Mouse (Mus musculus) forebrain, embryonic 16.5 days (tissue): ENCODE data around the gene Slc9a3r1. TPM values are rescaled to one million over a fixed set of nuclear protein-coding genes. Genes with fewer than 3 reads are reported as not detected.

Experiments used
- ATAC-seq: fragments of 200-750 bp; cut with Nextera tagmentation; 2 replicates; pipeline ENCODE4 v1.8.0; 2017; ENCODE audit warnings: mild to moderate bottlenecking, moderate library complexity
- H3K27ac ChIP-seq: fragments of 300-500 bp; sonication (generic); 2 replicates; pipeline ENCODE4 v1.5.1; 2014; ENCODE audit warnings: low read length, control low read depth
- H3K27me3 ChIP-seq: fragments of 300-500 bp; sonication (generic); replicated peaks from 2 replicates; pipeline ENCODE4 v1.6.1; 2014; ENCODE audit warnings: low read length; ENCODE audit not compliant: control insufficient read depth, insufficient read depth
- H3K36me3 ChIP-seq: fragments of 300-500 bp; sonication (generic); 2 replicates; pipeline ENCODE4 v1.6.1; 2014; ENCODE audit not compliant: control insufficient read depth, insufficient read depth
- H3K4me1 ChIP-seq: fragments of 300-500 bp; sonication (generic); replicated peaks from 2 replicates; pipeline ENCODE4 v1.6.1; 2014; ENCODE audit warnings: low read length; ENCODE audit not compliant: control insufficient read depth, insufficient read depth
- H3K4me2 ChIP-seq: fragments of 300-500 bp; sonication (generic); 2 replicates; pipeline ENCODE4 v1.6.1; 2014; ENCODE audit warnings: mild to moderate bottlenecking, low read length, control low read depth
- H3K4me3 ChIP-seq: fragments of 300-500 bp; sonication (generic); replicated peaks from 2 replicates; pipeline ENCODE4 v1.5.1; 2014; ENCODE audit warnings: mild to moderate bottlenecking, low read length, control low read depth
- H3K9ac ChIP-seq: fragments of 300-500 bp; sonication (generic); replicated peaks from 2 replicates; pipeline ENCODE4 v1.6.1; 2014; ENCODE audit warnings: low read depth, low read length, control low read depth
- H3K9me3 ChIP-seq: fragments of 300-500 bp; sonication (generic); 2 replicates; pipeline ENCODE4 v1.6.1; 2016; ENCODE audit warnings: low read length; ENCODE audit not compliant: control insufficient read depth
- WGBS: fragments of 180-500 bp; shearing (Covaris S2); extraction: QIAGEN DNeasy Blood & Tissue Kit; methylation state at CpG from one replicate; pipeline ENCODE4 v1.1.7; 2014; 5-methylcytosine and 5-hydroxymethylcytosine counted together
- polyA plus RNA-seq: library from polyadenylated mRNA; unstranded; fragments of >200 nt; fragmentation: Nextera tagmentation; extraction: Ambion mirVana; gene quantifications from 2 replicates; pipeline ENCODE4 v1.2.1, GENCODE M21; 2015

Gene Slc9a3r1
- polyA plus RNA-seq, 1 experiment from 2014 or later, result 49.9 TPM

DNA sequence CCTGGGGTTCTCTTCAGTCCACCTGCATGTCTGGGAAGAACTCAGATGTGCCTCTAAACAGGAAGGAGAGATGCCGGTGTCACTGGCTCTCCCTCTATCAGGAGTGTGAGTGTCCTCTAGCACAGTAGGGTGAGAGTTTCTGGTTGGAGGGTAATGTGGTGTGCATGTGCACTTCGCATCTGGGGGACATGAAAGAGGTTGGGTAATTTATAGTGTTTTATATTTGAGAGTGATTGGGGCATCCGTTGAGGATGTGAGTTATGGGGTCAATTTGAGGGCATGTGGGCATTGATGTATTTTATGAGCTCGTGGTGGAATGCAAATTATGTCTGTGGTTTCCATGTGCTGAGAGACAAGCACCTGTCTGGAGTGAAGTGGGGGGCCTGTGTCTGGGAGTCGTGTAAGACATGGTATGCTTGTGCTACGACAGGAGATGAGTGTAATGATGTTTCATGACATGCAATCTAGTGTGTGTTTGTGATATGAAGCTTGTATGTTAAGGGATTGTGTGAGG, 12.3 kb upstream of the Slc9a3r1 start:
- H3K9me3 ChIP-seq, result no peaks in the 10 kb centered on the region
- H3K4me2 ChIP-seq, result no peak overlapping the region
- no peak overlapping the region for H3K9ac ChIP-seq
- ATAC-seq, result no peak
- H3K4me1 ChIP-seq, result peaks cover 11% of the 10 kb centered on the region
- no peak overlapping the region for H3K27ac ChIP-seq
- 86% methylated on average over 6 of the region's 6 CpGs for WGBS
- H3K4me3 ChIP-seq, result no peak overlapping the region
- no peaks in the 10 kb centered on the region for H3K36me3 ChIP-seq
- H3K27me3 ChIP-seq, result peaks cover 1% of the 10 kb centered on the region; the same call in 1 of the 2 replicates

DNA sequence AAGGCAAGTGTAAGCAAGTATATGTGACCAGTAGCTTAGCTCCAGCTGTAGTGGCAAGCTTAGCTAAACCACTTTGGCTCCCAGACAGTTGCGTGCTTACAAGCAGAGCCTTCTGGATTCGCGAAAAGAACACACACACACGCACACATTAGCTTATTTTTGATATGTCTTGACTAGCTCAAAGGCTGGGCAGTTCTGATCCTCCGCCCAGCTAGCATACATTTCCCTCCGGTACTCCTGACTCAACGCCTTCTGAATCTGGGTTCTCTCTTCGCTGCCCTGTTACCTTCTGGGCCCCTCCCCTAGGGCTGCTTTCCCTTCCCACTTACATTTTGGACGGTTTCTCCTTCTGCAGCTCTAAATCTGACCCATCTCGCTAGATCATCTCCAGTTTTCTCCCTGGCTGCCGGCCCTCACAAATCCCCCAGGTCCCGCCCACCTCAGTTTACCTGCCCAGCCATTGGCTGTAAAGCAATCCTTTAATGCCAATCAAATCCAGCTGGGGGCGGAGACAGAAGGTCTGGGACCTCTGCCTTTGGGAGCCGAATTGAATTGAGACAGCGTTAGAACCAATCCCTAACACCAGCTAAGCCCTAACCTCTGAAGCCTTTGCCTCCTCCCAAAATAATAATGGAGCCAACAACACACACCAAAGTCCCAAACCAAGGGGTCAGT, 11.2 kb upstream of the Slc9a3r1 start:
- Histone ChIP-seq H3K27ac (no peak overlapping the region), H3K9ac (0 out of 2 replicates have a peak overlapping the region, but pooled peaks have one; percentile 22), H3K4me2 (peak overlapping the region; percentile 48), H3K4me1 (peaks cover 11% of the 10 kb centered on the region), H3K36me3 (no peaks in the 10 kb centered on the region), H3K9me3 (no peaks in the 10 kb centered on the region), H3K4me3 (peak overlapping the region; percentile 31), H3K27me3 (peaks cover 3% of the 10 kb centered on the region; the same call in 1 of the 2 replicates)
- WGBS, result 4% methylated on average over 15 of the region's 15 CpGs
- ATAC-seq, result peak; percentile 86

DNA sequence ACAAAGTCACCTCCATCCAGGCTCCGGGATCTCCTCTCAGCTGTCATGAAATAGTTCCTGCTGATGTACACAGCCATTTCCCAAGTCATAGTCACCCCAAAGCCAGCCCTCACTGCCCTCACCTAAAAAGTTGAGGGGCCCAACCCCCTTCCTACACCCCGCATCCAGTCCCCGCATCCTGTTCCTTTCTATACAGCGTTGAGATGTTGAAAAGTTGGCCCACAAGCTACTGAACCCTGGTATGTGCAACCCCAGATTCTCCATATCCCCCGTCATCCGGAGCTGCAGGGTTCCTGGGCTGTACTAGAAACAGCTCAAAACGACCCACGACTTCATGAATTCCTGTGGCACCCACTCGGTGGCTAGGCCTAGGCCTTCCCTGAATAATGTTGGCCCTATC, 10.1 kb upstream of the Slc9a3r1 start:
- no peak for ATAC-seq
- Histone ChIP-seq H3K4me1 (peaks cover 11% of the 10 kb centered on the region), H3K4me2 (no peak overlapping the region), H3K9me3 (no peaks in the 10 kb centered on the region), H3K27me3 (peaks cover 3% of the 10 kb centered on the region; the same call in 1 of the 2 replicates), H3K4me3 (no peak overlapping the region), H3K27ac (no peak overlapping the region), H3K36me3 (no peaks in the 10 kb centered on the region), H3K9ac (no peak overlapping the region)
- 80% methylated on average over 9 of the region's 9 CpGs for WGBS

DNA sequence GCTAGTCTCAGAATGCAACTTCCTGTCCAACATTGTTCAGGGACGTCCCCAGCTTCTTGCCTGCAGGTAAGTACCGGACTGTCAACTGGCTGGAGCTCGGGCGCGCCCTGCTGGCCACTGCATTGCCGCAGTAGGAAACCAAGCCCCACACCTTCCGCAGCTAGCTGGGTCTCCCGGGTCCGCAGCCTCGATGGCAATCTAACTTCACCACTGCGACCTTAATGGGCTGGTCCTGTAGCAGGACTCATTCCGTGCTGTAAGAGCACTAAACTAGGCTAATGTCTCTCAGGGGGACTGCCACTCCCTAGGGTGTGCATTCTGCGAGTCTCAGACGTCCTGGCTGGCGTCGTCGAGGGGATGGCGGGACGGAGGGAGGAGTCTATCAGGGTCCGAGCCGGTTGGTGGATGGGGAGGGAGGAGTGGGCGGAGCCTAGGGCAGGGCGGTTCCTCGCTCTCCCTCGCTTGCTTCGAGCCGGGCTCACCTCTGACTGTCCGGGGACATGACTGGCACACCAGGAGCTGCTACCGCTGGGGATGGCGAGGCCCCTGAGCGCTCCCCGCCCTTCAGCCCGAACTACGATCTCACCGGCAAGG, 9.3 kb upstream of the Slc9a3r1 start:
- Histone ChIP-seq H3K4me1 (peaks cover 11% of the 10 kb centered on the region), H3K36me3 (no peaks in the 10 kb centered on the region), H3K9ac (no peak overlapping the region), H3K27me3 (peaks cover 3% of the 10 kb centered on the region; the same call in 1 of the 2 replicates), H3K4me3 (peak overlapping the region; percentile 28), H3K27ac (no peak overlapping the region), H3K4me2 (peak overlapping the region; percentile 24), H3K9me3 (no peaks in the 10 kb centered on the region)
- peak; percentile 50 for ATAC-seq
- 2% methylated on average over 34 of the region's 35 CpGs for WGBS

DNA sequence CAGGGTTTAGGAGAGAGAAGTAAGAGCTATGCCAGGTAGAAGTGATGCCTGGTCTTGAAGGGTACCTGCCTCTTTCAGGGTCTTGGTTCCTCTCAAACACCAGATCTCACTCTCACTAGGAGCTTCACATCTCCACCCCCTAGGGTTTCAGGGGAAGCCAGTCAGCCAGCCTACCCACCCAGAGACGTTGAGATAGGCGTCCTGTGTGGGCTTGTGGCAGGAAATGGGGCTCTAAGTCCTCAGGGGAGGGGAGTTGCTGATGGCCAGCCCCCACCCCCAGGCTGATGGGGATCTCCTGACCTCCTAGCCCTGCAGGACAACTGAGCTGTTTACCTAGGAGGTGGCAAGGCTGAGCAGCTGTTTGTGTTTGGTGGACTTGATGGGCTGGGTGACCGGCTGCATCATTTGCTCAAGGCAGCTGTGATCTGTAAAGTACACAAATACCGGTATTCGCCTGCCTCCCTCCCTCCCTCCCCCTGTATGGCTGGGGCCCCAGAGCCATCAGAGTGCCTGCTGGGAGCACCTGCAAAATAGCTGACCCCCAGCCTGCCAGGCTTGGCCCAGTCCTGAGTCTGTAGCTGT, 8.0 kb upstream of the Slc9a3r1 start:
- Histone ChIP-seq H3K4me1 (peaks cover 11% of the 10 kb centered on the region), H3K4me3 (no peak overlapping the region), H3K4me2 (no peak overlapping the region), H3K9me3 (no peaks in the 10 kb centered on the region), H3K36me3 (no peaks in the 10 kb centered on the region), H3K27me3 (peaks cover 3% of the 10 kb centered on the region; the same call in 1 of the 2 replicates), H3K27ac (no peak overlapping the region), H3K9ac (no peak overlapping the region)
- 32% methylated on average over 5 of the region's 5 CpGs for WGBS
- no peak for ATAC-seq

DNA sequence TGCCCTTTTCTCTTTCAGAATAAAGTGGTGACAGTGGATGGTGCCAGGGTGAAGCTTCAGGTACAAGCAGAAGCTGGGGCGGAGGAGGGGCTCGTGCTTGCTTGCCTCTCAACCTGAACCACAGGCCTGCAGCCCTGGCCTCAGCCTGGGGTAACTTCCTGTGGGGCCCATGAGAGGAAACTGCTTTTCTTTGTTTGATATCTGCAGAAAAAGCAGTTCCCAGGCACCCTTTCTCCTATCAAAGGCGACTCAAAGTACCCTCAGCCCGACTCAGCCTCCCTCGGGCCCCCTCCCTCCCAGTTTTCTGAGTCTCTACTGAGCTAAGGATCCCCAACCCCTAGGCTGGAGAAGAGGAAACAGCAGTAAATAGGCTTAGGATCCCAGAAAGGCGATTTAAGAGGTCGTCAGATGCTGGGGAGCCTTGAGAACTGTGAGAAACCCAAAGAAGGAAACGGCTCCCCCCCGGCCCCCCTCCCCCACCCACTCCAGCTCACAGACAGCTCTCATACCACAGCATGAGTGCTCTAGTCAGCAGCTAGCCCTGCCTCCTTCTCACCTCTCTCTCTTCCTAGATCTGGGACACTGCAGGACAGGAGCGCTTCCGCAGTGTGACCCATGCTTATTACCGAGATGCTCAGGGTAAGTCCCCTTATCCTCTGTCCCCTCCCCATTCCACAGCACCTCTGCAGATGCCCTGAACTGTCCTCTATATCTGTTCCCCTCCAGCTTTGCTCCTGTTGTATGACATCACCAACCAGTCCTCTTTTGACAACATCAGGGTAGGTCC, 5.0 kb upstream of the Slc9a3r1 start:
- no peak overlapping the region for H3K27ac ChIP-seq
- no peak overlapping the region for H3K9ac ChIP-seq
- H3K27me3 ChIP-seq, result peaks cover 10% of the 10 kb centered on the region; the same call in 1 of the 2 replicates
- no peak for ATAC-seq
- H3K4me2 ChIP-seq, result no peak overlapping the region
- no peak overlapping the region for H3K4me3 ChIP-seq
- H3K4me1 ChIP-seq, result peaks cover 5% of the 10 kb centered on the region
- H3K36me3 ChIP-seq, result no peaks in the 10 kb centered on the region
- WGBS, result 31% methylated on average over 12 of the region's 12 CpGs
- H3K9me3 ChIP-seq, result no peaks in the 10 kb centered on the region

DNA sequence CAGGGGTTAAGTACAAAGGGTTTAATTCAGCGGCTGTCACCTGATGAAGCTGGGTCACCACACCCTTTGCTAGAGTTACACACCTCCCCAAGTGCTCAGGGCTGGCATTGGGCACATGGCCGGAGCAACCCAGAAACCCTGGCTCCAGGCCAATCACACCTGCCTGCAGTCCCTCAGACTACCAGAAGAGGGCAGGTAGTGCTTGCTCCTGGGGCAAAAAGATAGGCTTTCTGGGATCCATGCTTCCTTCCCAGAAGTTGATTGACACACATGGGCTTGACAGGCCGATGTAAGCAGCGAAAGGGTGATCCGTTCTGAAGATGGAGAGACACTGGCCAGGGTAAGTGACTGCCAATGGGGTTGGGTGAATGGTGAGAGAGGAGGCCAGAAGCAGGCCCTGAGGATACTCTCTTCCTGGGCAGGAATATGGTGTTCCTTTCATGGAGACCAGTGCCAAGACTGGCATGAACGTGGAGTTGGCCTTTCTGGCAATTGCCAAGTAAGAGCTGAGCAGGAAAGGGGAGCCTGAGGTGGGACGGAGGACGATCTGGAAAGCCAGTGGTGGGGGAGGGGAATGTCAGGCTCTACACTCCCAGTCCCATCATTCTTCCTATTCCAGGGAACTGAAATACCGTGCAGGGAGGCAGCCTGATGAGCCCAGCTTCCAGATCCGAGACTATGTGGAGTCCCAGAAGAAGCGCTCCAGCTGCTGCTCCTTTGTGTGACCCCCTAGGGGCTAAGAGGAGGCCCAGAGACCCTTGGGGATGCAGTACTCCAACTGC, 2.9 kb upstream of the Slc9a3r1 start:
- WGBS, result 37% methylated on average over 11 of the region's 11 CpGs
- Histone ChIP-seq H3K9me3 (no peaks in the 10 kb centered on the region), H3K4me2 (no peak overlapping the region), H3K9ac (no peak overlapping the region), H3K4me3 (no peak overlapping the region), H3K36me3 (no peaks in the 10 kb centered on the region), H3K4me1 (peaks cover 19% of the 10 kb centered on the region), H3K27ac (no peak overlapping the region), H3K27me3 (peaks cover 15% of the 10 kb centered on the region; the same call in 1 of the 2 replicates)
- no peak for ATAC-seq

DNA sequence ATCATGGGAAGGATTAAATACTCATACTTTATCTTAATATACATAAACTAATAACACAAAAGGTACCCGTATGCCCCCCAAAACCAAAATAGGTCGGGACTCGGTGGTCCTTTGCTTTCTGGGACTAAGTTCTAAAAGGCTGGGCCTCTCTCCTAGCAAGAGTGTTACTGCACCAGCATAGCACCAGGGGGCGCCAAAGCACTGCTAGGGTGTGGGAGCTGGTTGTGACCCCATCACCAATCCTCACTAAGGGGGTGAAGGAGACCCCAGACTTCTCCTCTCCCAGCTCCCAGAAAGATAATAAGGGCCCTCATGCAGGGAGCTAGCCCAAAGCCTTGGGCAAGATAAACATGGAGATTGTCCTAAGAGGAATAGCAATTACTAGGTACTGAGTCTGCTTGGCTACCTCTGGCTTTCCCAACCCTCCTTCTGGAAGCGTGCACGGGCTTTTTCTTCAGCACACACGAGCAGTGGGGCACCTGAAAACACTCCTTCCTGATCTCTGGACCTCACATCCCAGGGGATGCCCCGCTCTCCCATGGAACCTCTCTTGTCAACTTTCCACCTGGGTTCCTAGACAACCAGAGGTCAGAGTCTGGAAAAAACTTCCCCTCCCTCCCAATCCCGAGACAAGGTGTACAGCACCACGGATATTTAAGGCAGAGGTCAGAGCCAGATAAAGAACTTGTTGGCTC, 2.1 kb upstream of the Slc9a3r1 start:
- H3K9ac ChIP-seq, result no peak overlapping the region
- no peak overlapping the region for H3K4me2 ChIP-seq
- peaks cover 19% of the 10 kb centered on the region for H3K4me1 ChIP-seq
- no peak for ATAC-seq
- H3K36me3 ChIP-seq, result no peaks in the 10 kb centered on the region
- WGBS, result 30% methylated on average over 10 of the region's 10 CpGs
- H3K9me3 ChIP-seq, result no peaks in the 10 kb centered on the region
- no peak overlapping the region for H3K4me3 ChIP-seq
- peaks cover 12% of the 10 kb centered on the region; the same call in 1 of the 2 replicates for H3K27me3 ChIP-seq
- no peak overlapping the region for H3K27ac ChIP-seq
